Mouse (Mus musculus) intestine, embryonic 15.5 days (tissue): ENCODE results near the gene Gimap9. TPM values are rescaled to one million over a fixed set of nuclear protein-coding genes. Genes with fewer than 3 reads are reported as not detected.

ENCODE experiments used
- ATAC-seq: fragments of 200-750 bp; cut with Nextera tagmentation; 2 replicates; pipeline ENCODE4 v1.8.0; 2017; ENCODE audit warnings: moderate TSS enrichment, moderate library complexity
- H3K27ac ChIP-seq: fragments of 300-500 bp; sonication (generic); 2 replicates; pipeline ENCODE4 v1.5.1; 2015; ENCODE audit warnings: mild to moderate bottlenecking, inconsistent platforms
- H3K27me3 ChIP-seq: fragments of 300-500 bp; sonication (generic); replicated peaks from 2 replicates; pipeline ENCODE4 v1.6.1; 2015; ENCODE audit warnings: inconsistent platforms
- H3K36me3 ChIP-seq: fragments of 300-500 bp; sonication (generic); 2 replicates; pipeline ENCODE4 v1.6.1; 2015; ENCODE audit warnings: inconsistent platforms
- H3K4me1 ChIP-seq: fragments of 300-500 bp; sonication (generic); replicated peaks from 2 replicates; pipeline ENCODE4 v1.6.1; 2015; ENCODE audit warnings: inconsistent platforms
- H3K4me2 ChIP-seq: fragments of 300-500 bp; sonication (generic); replicated peaks from 2 replicates; pipeline ENCODE4 v1.6.1; 2015; ENCODE audit warnings: mild to moderate bottlenecking, inconsistent platforms
- H3K4me3 ChIP-seq: fragments of 300-500 bp; sonication (generic); replicated peaks from 2 replicates; pipeline ENCODE4 v1.5.1; 2015; ENCODE audit warnings: inconsistent platforms
- H3K9ac ChIP-seq: fragments of 300-500 bp; sonication (generic); 2 replicates; pipeline ENCODE4 v1.6.1; 2015; ENCODE audit warnings: inconsistent platforms
- H3K9me3 ChIP-seq: fragments of 300-500 bp; sonication (generic); 2 replicates; pipeline ENCODE4 v1.6.1; 2016; ENCODE audit warnings: inconsistent platforms
- WGBS: fragments of 180-500 bp; shearing (Covaris S2); methylation state at CpG from one replicate; pipeline ENCODE4 v1.1.7; 2015; 5-methylcytosine and 5-hydroxymethylcytosine counted together
- polyA plus RNA-seq: library from polyadenylated mRNA; unstranded; fragments of >200 nt; fragmentation: Nextera tagmentation; extraction: Ambion mirVana; gene quantifications from 2 replicates; pipeline ENCODE4 v1.2.1, GENCODE M21; 2015

Gimap9 gene
- polyA plus RNA-seq, 1 experiment from 2014 or later, result 18.0 TPM

DNA sequence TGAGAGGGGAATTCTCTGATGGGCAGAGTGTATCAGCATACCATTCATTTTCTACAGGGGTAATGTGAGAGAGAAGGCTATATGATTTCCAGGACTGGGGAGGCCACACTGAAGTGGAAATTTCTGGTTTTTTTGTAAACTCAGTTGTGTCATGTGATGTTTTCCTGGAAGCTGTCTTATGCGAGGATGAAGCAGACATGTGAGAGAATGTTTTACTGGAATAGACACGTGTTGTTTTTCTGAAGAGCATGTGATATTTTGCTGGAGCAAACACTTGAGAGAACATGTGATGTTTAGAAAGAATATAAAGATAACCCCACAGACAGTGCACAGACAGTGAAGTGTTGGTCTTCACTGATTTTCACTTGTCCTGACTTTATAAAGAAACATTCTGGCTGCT, 37.4 kb upstream of the Gimap9 start:
- no peak overlapping the region for H3K4me3 ChIP-seq
- no peak for ATAC-seq
- H3K27ac ChIP-seq, result no peak overlapping the region

GRCm38 (mm10) chr6:48641391-48641790, 34.5 kb upstream of the Gimap9 start:
- no peak overlapping the region for H3K4me3 ChIP-seq
- H3K27ac ChIP-seq, result no peak overlapping the region
- no peaks in the 10 kb centered on the region for H3K9me3 ChIP-seq
- no peak overlapping the region for H3K4me2 ChIP-seq
- no peak for ATAC-seq
- no peaks in the 10 kb centered on the region for H3K36me3 ChIP-seq
- H3K27me3 ChIP-seq, result no peaks in the 10 kb centered on the region
- H3K9ac ChIP-seq, result no peak overlapping the region
- H3K4me1 ChIP-seq, result no peaks in the 10 kb centered on the region
- WGBS, result 67% methylated on average over 6 of the region's 6 CpGs

More for the DNA sequence above, 37.4 kb upstream of the Gimap9 start:
- Histone ChIP-seq H3K4me1 (no peaks in the 10 kb centered on the region), H3K9ac (no peak overlapping the region), H3K4me2 (no peak overlapping the region), H3K36me3 (no peaks in the 10 kb centered on the region), H3K9me3 (no peaks in the 10 kb centered on the region), H3K27me3 (no peaks in the 10 kb centered on the region)
- 72% methylated on average over 2 of the region's 2 CpGs for WGBS

DNA sequence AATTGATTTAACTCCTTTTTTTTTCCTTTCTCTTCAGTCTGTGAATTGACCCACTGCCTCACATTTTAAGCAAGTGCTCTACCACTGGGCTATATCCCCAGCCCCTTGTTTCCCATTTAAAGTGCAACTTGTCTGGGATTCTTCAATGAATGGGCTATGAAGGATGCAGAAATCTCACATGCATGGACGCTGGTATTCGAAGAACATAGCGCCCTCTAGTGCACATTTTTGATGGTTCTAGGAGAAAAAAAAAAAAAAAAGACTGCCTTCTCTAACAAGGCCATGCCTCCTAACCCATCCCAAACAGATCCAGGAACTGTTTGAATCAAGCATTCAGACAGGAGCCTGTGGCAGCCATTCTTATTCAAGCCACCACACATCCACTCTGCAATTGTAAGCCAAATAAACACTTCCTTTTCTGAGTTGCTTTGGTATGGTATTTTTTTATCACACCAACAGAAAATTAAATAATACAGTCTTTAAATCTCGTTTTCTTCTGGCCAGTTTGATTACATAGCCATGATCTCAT, 33.1 kb upstream of the Gimap9 start:
- Histone ChIP-seq H3K4me3 (no peak overlapping the region), H3K4me2 (no peak overlapping the region), H3K27ac (no peak overlapping the region), H3K9me3 (no peaks in the 10 kb centered on the region), H3K27me3 (no peaks in the 10 kb centered on the region), H3K36me3 (no peaks in the 10 kb centered on the region), H3K9ac (no peak overlapping the region), H3K4me1 (no peaks in the 10 kb centered on the region)
- ATAC-seq, result no peak; the same call in 1 of the 2 replicates
- WGBS, result 19% methylated on average over 4 of the region's 4 CpGs

DNA sequence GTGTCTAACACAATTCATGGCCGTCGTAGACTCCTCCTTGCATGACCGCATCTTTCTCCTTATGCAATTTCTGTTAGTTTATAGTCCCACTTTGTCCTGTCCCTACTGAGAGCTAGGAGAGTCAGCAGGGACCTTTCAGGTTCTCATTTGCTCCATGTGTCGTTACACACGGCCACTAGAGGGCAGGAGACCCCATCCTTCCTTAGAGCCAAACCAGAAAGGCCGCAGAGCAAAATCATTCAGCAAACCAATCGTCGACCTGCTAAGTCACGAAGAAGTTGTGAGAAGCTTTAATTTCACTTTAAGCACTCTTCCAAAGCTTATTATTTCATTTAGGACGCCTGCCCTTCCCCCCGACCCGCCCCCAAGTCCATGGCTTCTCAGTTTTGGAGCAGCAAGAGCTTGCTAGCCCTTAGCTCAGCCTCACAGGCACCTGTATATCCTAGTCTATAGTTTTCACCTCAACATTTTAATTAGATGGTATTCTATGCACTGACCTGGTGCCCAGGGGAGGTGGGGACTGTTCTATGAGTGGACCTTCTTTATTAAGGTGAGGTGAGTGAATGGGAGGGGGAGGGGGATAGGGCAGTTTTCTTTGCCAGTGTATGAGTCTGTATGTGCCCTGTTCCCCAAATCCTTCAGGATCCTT, 30.1 kb upstream of the Gimap9 start:
- Histone ChIP-seq H3K4me3 (no peak overlapping the region), H3K4me2 (no peak overlapping the region), H3K9me3 (no peaks in the 10 kb centered on the region), H3K9ac (no peak overlapping the region), H3K27me3 (no peaks in the 10 kb centered on the region), H3K27ac (no peak overlapping the region), H3K4me1 (no peaks in the 10 kb centered on the region), H3K36me3 (no peaks in the 10 kb centered on the region)
- ATAC-seq, result peak; percentile 67; the same call in 1 of the 2 replicates
- 12% methylated on average over 12 of the region's 12 CpGs for WGBS

GRCm38 (mm10) chr6:48646309-48646690, 29.6 kb upstream of the Gimap9 start:
- Histone ChIP-seq H3K36me3 (no peaks in the 10 kb centered on the region), H3K27me3 (no peaks in the 10 kb centered on the region)
- 75% methylated on average over 4 of the region's 4 CpGs for WGBS

DNA sequence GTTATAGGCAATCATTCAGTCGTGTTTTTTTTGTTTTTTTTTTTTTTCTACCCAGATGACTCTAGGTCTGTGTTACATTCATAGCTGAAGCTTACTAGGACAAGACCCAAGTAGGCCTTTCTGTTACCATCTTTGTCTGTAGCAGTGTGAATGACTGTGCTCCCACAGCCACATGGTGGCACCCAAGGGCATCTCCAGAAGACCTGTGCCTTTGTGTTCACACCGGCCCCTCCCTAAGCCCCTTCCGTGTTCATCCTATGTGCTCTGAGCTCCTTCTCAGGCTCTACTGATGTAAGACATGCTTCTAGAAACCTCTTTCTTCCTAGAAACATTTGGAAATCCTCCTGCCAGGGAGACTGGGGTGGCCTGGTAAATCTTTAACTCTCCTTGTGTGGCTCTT, 28.9 kb upstream of the Gimap9 start, which contains the start of gene Gimap8:
Gene Gimap8, plus strand, starts transcription at position 240 of the 400 bp plus-strand sequence.
- Histone ChIP-seq H3K9ac (no peak within 1 kb of the TSS), H3K27me3 (no peaks in the 10 kb centered on the region), H3K4me1 (no peaks in the 10 kb centered on the region), H3K4me3 (no peak within 1 kb of the TSS), H3K27ac (no peak within 1 kb of the TSS), H3K36me3 (no peaks in the 10 kb centered on the region), H3K4me2 (no peak within 1 kb of the TSS), H3K9me3 (no peaks in the 10 kb centered on the region)
- ATAC-seq, result peak; percentile 69; the same call in 1 of the 2 replicates
- WGBS, result 37% methylated on average over 3 of the region's 3 CpGs

More at GRCm38 (mm10) chr6:48646309-48646690, 29.6 kb upstream of the Gimap9 start:
- Histone ChIP-seq H3K4me1 (no peaks in the 10 kb centered on the region), H3K9ac (no peak overlapping the region), H3K4me2 (no peak overlapping the region), H3K4me3 (no peak overlapping the region), H3K27ac (no peak overlapping the region), H3K9me3 (no peaks in the 10 kb centered on the region)
- no peak for ATAC-seq

GRCm38 (mm10) chr6:48647611-48648010, 28.3 kb upstream of the Gimap9 start:
- no peak overlapping the region for H3K4me2 ChIP-seq
- H3K4me1 ChIP-seq, result no peaks in the 10 kb centered on the region
- H3K9ac ChIP-seq, result no peak overlapping the region
- ATAC-seq, result no peak
- 72% methylated on average over 2 of the region's 2 CpGs for WGBS
- H3K4me3 ChIP-seq, result no peak overlapping the region
- no peaks in the 10 kb centered on the region for H3K27me3 ChIP-seq
- no peaks in the 10 kb centered on the region for H3K36me3 ChIP-seq
- no peaks in the 10 kb centered on the region for H3K9me3 ChIP-seq
- no peak overlapping the region for H3K27ac ChIP-seq

GRCm38 (mm10) chr6:48648779-48649178, 27.1 kb upstream of the Gimap9 start:
- no peaks in the 10 kb centered on the region for H3K27me3 ChIP-seq
- no peak overlapping the region for H3K4me2 ChIP-seq
- H3K4me3 ChIP-seq, result no peak overlapping the region
- H3K9ac ChIP-seq, result no peak overlapping the region
- H3K4me1 ChIP-seq, result no peaks in the 10 kb centered on the region
- H3K36me3 ChIP-seq, result no peaks in the 10 kb centered on the region
- WGBS, result 86% methylated on average over 4 of the region's 4 CpGs
- no peak for ATAC-seq
- no peaks in the 10 kb centered on the region for H3K9me3 ChIP-seq
- H3K27ac ChIP-seq, result no peak overlapping the region

DNA sequence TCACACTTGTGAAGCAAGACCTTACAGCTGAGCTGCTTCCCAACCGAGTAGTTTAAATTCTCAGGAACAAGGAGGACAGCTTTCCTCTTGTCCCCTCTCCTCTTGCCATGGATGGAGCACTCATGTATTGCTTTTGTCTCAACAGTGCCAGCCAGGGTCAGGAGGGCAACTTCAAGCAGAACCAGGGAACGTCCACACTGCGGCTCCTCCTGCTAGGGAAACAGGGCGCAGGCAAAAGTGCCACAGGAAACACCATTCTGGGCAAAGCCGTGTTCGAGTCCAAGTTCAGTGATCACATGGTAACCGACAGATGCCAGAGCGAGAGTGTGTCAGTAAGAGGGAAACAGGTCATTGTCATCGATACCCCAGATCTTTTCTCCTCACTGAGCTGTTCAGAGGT, 25.9 kb upstream of the Gimap9 start:
- H3K36me3 ChIP-seq, result no peaks in the 10 kb centered on the region
- no peak overlapping the region for H3K4me2 ChIP-seq
- no peak overlapping the region for H3K4me3 ChIP-seq
- no peak overlapping the region for H3K27ac ChIP-seq
- H3K4me1 ChIP-seq, result no peaks in the 10 kb centered on the region
- no peak for ATAC-seq
- H3K27me3 ChIP-seq, result no peaks in the 10 kb centered on the region
- WGBS, result 87% methylated on average over 9 of the region's 9 CpGs
- H3K9me3 ChIP-seq, result no peaks in the 10 kb centered on the region
- no peak overlapping the region for H3K9ac ChIP-seq

DNA sequence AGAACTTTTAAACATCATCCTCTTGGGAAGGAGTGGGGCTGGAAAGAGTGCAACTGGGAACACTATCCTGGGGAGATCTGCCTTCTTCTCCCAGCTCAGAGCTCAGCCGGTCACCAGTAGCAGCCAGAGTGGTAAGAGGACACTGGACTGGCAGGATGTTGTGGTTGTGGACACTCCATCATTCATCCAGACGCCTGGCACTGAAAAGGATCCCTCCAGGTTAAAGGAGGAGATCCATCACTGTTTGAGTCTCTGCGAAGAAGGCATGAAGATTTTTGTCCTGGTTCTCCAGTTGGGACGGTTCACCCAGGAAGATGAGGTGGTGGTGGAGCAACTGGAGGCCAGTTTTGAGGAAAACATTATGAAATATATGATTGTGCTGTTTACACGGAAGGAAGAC, 17.2 kb upstream of the Gimap9 start:
- no peak overlapping the region for H3K9ac ChIP-seq
- H3K4me1 ChIP-seq, result no peaks in the 10 kb centered on the region
- no peak overlapping the region for H3K4me3 ChIP-seq
- ATAC-seq, result no peak
- no peak overlapping the region for H3K4me2 ChIP-seq
- H3K36me3 ChIP-seq, result no peaks in the 10 kb centered on the region
- 66% methylated on average over 5 of the region's 5 CpGs for WGBS
- no peaks in the 10 kb centered on the region for H3K27me3 ChIP-seq
- H3K9me3 ChIP-seq, result no peaks in the 10 kb centered on the region
- no peak overlapping the region for H3K27ac ChIP-seq

GRCm38 (mm10) chr6:48664750-48665149, 11.2 kb upstream of the Gimap9 start:
- Histone ChIP-seq H3K9me3 (no peaks in the 10 kb centered on the region), H3K9ac (no peak overlapping the region), H3K27ac (no peak overlapping the region), H3K27me3 (no peaks in the 10 kb centered on the region), H3K36me3 (no peaks in the 10 kb centered on the region), H3K4me3 (no peak overlapping the region), H3K4me1 (peaks cover 4% of the 10 kb centered on the region; the same call in 1 of the 2 replicates), H3K4me2 (no peak overlapping the region)
- WGBS, result 67% methylated on average over 4 of the region's 4 CpGs
- ATAC-seq, result no peak

DNA sequence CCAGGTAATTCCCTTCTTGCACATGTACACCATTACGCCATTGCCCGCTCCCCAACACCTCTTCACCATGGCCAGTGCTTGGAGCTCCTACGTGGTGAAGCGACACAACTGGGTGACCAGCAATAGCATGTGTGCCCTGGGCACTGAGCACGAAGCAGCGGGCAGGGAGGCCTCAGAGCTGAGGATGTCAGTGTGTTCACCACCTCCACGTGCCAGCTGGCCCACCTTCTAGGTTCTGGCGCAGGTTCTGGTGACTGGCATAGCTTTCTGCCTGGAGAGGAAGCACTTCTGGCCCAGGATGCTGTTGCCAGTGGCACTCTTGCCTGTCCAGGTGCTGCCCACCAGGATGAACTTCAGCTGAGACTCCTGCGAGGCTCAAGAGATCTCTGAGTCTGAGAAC, 10.5 kb upstream of the Gimap9 start:
- H3K9ac ChIP-seq, result no peak overlapping the region
- H3K27ac ChIP-seq, result 0 out of 2 replicates have a peak overlapping the region, but pooled peaks have one; percentile 36
- H3K27me3 ChIP-seq, result no peaks in the 10 kb centered on the region
- H3K4me1 ChIP-seq, result peaks cover 4% of the 10 kb centered on the region; the same call in 1 of the 2 replicates
- WGBS, result 94% methylated on average over 9 of the region's 9 CpGs
- H3K9me3 ChIP-seq, result no peaks in the 10 kb centered on the region
- no peak overlapping the region for H3K4me3 ChIP-seq
- no peak overlapping the region for H3K4me2 ChIP-seq
- H3K36me3 ChIP-seq, result no peaks in the 10 kb centered on the region
- 0 out of 2 replicates have a peak, but pooled peaks have one; percentile 7 for ATAC-seq

DNA sequence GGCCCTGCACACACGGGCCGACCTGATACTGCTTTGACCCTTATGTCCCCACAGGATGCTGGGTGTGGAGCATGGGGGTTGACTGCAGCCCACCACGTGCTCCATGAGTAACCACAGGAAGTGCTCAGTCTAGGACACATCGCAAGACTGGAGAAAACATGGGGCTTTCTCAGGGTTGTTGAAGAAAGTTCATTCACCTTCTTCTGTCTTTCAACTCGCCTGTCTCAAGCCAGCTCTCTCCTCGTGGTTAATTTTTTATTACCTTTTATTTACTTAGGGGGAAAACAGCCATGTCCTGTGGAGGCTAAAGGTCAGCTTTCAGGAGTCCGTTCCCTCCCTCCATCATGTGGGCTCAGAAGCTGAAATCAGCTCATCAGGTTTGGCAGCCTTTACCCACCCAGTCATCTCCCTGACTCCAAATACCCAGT, 9.8 kb upstream of the Gimap9 start:
- no peak overlapping the region for H3K27ac ChIP-seq
- no peak overlapping the region for H3K9ac ChIP-seq
- no peaks in the 10 kb centered on the region for H3K27me3 ChIP-seq
- H3K4me3 ChIP-seq, result no peak overlapping the region
- no peaks in the 10 kb centered on the region for H3K36me3 ChIP-seq
- peaks cover 4% of the 10 kb centered on the region; the same call in 1 of the 2 replicates for H3K4me1 ChIP-seq
- H3K4me2 ChIP-seq, result peak overlapping the region; percentile 20; the same call in 1 of the 2 replicates
- H3K9me3 ChIP-seq, result no peaks in the 10 kb centered on the region
- WGBS, result 11% methylated on average over 7 of the region's 7 CpGs
- ATAC-seq, result peak; percentile 89
